Mouse (Mus musculus) lung, postnatal 0 days (tissue): ENCODE data around the gene Xrcc4.

Source experiments
- CTCF ChIP-seq: IDR thresholded peaks from 2 replicates; pipeline ENCODE4 v1.5.1; 2016; ENCODE audit warnings: antibody characterized with exemption, mild to moderate bottlenecking
- EP300 ChIP-seq: IDR thresholded peaks from 2 replicates; pipeline ENCODE4 v1.6.1; 2016; ENCODE audit warnings: antibody characterized with exemption, mild to moderate bottlenecking, control low read depth

GRCm38 (mm10) chr13:89735111-89735510 lies 354.3 kb downstream of the Xrcc4 start:
- TF ChIP-seq CTCF: no peak
- TF ChIP-seq EP300: no peak
